Mouse (Mus musculus) olfactory bulb, adult 2 months (tissue): ENCODE results near the gene Dmrta2. TPM values are rescaled to one million over a fixed set of nuclear protein-coding genes. Genes with fewer than 3 reads are reported as not detected.

Experiments used
- H3K27ac ChIP-seq: fragments of 200-500 bp; 2 replicates; pipeline ENCODE4 v1.5.1; 2012; ENCODE audit warnings: low read depth, low read length; ENCODE audit not compliant: insufficient read depth
- H3K4me1 ChIP-seq: fragments of 200-500 bp; 2 replicates; pipeline ENCODE4 v1.6.1; 2012; ENCODE audit warnings: low read length; ENCODE audit not compliant: control insufficient read depth, insufficient read depth
- H3K4me3 ChIP-seq: fragments of 200-500 bp; 2 replicates; pipeline ENCODE4 v1.5.1; 2012; ENCODE audit warnings: mild to moderate bottlenecking, low read depth, low read length, moderate library complexity; ENCODE audit not compliant: insufficient read depth
- CTCF ChIP-seq: fragments of 200-500 bp; IDR thresholded peaks from 2 replicates; pipeline ENCODE4 v1.5.1; 2012; ENCODE audit warnings: low read depth, mild to moderate bottlenecking, low read length, moderate library complexity; ENCODE audit not compliant: insufficient read depth
- POLR2A ChIP-seq: fragments of 200-500 bp; IDR thresholded peaks from 2 replicates; pipeline ENCODE4 v1.6.1; 2012; ENCODE audit warnings: mild to moderate bottlenecking, low read depth, low read length, moderate library complexity; ENCODE audit not compliant: insufficient read depth
- WGBS: fragments of 180-500 bp; shearing (Covaris S2); methylation state at CpG from one replicate; pipeline ENCODE4 v1.1.7; 2018; 5-methylcytosine and 5-hydroxymethylcytosine counted together
- polyA plus RNA-seq: library from polyadenylated mRNA; stranded (reverse); fragments of >200 nt; gene quantifications from 2 replicates; pipeline ENCODE4 v1.2.4, GENCODE M21; 2012; ENCODE audit warnings: low replicate concordance; ENCODE audit not compliant: missing spikeins, insufficient read depth, insufficient read length

The Dmrta2 gene
- polyA plus RNA-seq, 1 experiment: not detected

GRCm38 (mm10) chr4:109983281-109984001, 5.6 kb downstream of the Dmrta2 start:
- H3K4me1 ChIP-seq: peaks cover 17% of the 10 kb centered on the region
- WGBS: 15% methylated on average over 49 of the region's 49 CpGs
- TF ChIP-seq POLR2A: no peak
- no peak for TF ChIP-seq CTCF
- H3K4me3 ChIP-seq: no peak overlapping the region
- H3K27ac ChIP-seq: no peak overlapping the region

DNA sequence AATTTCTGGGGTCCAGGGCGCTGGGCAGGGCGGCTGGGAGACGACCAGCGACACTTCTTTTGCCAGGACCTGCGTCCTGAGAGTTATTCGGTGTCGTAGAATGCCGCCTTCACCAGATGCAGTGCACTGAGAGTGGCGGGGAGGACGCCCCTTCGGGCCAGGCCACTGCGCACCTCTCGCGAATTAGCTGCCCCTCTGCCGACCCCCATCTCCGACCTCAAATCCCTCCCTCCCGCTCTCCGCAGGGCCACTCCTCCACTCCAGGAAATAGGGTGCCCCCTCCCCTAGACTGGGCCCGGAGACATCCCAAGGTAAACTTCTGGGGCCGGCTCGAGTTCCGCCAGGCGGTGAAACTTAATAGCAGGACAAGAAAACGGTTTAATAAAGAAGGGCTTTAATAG, 6.2 kb downstream of the Dmrta2 start:
- Histone ChIP-seq H3K27ac (no peak overlapping the region), H3K4me1 (peaks cover 17% of the 10 kb centered on the region), H3K4me3 (no peak overlapping the region)
- WGBS: 13% methylated on average over 24 of the region's 24 CpGs
- TF ChIP-seq CTCF (no peak), POLR2A (no peak)

DNA sequence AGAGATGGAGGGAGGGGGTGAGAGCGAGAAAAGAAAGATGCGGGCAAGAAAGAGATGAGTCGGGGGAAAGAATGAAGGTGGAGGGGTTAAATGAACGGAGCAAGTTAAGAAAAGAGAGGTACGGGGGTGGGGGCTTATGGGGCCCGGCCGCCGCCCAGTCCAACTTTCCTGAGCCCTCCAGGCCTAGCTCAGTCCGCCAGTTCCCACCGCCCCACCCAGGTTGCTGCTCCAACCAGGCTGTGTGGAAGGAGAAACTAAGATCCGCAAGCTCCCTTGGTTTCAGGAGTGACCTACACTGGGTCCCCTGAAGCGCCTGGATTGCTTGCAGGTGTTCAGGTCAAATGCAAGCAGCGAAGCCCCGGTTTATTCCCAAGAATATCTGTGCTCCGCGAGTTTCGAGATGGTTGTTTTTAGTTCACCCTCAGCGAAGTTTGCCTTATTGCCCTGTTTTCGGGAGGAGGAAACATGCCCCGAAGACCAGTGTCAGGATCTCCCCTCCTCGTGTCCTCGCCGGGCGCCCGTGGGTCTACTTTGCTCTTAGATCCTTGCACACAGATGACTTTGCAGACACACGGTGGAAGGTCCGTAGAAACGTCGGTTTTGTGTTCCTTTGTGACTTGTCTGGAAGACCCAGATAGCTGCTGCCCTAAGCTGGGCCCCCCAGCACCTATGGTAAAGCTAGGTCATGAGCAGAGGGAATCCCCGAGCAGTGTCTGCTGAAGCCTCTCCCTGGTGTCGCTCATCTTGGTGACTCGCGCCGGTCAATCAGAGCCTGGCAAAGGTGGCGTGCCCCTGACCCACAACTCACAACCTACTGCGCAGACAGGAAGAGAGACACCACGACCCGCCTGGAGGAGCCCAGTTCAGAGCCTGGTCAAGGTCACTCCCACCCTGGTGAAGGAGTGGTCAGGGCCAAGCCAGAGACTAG, 6.9 kb downstream of the Dmrta2 start:
- H3K4me3 ChIP-seq: no peak overlapping the region
- 26% methylated on average over 38 of the region's 38 CpGs for WGBS
- H3K27ac ChIP-seq: no peak overlapping the region
- TF ChIP-seq CTCF: no peak
- no peak for TF ChIP-seq POLR2A
- H3K4me1 ChIP-seq: peaks cover 16% of the 10 kb centered on the region

DNA sequence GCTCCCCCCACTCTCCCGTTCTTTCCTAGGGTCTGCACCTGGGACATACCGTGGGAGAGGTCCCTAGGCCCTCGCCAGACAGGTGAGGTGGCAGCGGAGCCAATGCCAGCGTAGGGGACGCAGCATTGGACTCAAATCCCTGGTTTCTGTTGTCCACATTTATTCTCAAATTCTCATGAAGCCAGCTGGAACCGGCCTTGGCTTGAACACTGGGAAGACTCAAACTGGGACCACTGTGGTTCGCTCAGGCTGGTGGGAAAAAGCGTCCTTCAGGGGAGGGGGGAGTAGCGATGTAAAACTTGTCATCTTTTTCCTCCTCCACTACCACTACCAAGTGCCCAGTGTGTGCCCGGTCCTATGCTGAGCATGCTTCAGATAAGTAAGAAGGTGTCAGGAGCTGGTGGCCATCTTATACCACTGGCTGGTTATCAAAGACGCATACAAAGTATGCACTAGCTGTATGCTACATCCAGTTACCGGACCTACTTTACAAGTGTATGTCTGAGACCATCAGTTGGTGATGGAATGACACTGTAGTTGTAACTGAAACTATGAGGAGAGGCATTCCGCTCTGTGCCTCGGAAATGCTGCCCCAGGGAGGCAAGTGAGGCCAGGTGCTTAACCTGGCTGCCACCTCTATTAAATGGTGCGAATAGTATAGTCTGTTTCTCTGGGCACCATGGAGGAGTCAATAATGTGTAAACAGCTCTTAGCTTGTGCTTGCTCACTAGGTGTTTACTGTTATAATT, 7.7 kb downstream of the Dmrta2 start:
- no peak overlapping the region for H3K27ac ChIP-seq
- H3K4me1 ChIP-seq: peaks cover 12% of the 10 kb centered on the region
- H3K4me3 ChIP-seq: no peak overlapping the region
- no peak for TF ChIP-seq CTCF
- TF ChIP-seq POLR2A: no peak
- WGBS: 35% methylated on average over 16 of the region's 16 CpGs

DNA sequence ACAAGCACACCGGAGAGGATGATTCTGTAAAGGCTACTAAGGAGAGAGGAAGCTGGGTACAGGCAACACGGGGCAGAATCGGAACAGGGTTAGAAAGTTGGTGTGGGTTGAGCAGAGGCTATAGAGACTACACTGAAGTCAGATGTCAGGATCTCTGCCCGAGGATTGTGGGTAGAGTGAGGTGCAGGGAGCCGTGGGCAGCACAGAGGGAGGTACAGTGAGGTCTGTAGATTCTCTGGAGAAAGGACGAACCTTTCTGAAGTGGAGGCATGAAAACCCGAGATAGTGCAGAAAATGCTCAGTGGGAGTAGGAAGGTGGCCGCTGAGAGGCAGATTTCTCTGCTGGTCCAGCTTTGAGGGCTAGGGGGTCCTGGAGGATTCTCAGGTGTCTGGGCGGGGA, 8.4 kb downstream of the Dmrta2 start:
- WGBS: 31% methylated on average over 9 of the region's 9 CpGs
- no peak overlapping the region for H3K27ac ChIP-seq
- TF ChIP-seq CTCF (no peak), POLR2A (no peak)

DNA sequence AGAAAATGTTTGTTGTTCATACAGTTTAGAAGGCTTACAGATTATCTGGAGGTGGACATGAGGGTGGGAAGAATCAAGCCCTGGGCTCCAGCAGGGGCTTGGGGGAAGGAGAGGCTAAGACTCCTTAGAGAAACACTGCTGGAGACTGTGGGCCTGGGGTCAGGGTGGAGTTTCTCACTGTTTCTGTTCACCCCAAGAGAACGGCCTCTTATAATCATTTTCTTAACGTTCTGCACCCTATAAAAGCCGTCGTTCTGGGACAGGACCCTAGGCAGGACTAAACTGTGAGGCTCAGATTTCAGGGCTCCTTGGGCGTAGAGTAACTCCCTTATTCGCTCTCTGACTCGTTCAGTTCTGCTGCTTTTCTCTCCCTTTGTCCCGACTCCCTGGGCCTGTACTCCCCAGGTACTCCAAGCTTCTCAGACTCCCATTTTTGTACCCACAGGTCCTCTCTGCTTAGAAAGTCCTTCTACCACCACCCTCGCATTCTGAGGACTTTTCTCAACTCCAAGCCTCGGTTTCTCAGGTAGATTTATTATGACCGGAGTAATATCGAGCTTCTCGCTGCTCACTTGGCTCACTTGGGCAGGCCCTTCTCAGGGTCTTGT, 9.0 kb downstream of the Dmrta2 start:
- Histone ChIP-seq H3K27ac (no peak overlapping the region), H3K4me1 (peaks cover 10% of the 10 kb centered on the region), H3K4me3 (no peak overlapping the region)
- WGBS: 47% methylated on average over 13 of the region's 13 CpGs
- TF ChIP-seq POLR2A (no peak), CTCF (no peak)

More for the DNA sequence above, 8.4 kb downstream of the Dmrta2 start:
- Histone ChIP-seq H3K4me1 (peaks cover 12% of the 10 kb centered on the region), H3K4me3 (no peak overlapping the region)

DNA sequence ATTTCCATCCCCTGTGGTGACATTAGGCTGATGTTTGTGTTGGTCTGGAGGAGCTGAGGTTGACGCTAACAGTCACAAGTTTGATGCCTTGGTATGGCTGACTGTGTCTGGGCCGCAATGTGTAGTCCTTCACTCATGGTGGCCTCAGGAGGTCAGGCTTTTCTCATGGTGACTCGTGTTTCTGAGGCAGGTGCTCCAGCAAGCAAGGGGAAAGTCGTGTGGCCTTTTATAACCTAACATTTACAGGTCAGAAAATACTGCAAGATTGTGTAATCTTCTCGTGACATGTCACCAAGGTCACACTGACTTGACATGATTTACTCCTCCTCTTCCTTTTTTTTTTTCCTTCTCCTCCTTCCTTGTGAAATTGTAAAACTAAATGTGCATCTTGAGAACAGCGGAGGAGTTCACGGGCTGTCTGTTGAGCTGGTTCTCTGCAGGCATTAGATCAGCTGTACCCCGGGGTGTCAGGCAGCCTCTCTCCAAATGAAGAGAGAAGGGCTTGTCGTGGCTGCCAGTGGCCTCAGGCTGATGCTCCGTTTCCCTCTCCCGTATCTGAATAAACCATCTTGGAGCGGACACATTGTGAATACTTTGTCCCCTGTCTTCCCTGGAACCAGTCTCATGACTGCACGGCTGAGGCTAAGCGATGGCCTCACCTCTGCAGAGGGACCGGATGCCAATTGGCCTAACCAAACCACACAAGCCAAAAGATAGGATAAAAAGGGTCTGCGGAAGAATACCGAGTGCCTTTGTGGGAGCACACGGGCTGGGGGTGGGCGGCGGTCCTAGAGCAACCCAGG, 9.9 kb downstream of the Dmrta2 start:
- WGBS: 30% methylated on average over 20 of the region's 20 CpGs
- TF ChIP-seq POLR2A: no peak
- no peak for TF ChIP-seq CTCF
- H3K4me3 ChIP-seq: no peak overlapping the region
- peaks cover 3% of the 10 kb centered on the region; the same call in 1 of the 2 replicates for H3K4me1 ChIP-seq
- H3K27ac ChIP-seq: no peak overlapping the region

GRCm38 (mm10) chr4:109988411-109988810, 10.6 kb downstream of the Dmrta2 start:
- peaks cover 3% of the 10 kb centered on the region; the same call in 1 of the 2 replicates for H3K4me1 ChIP-seq
- 38% methylated on average over 5 of the region's 5 CpGs for WGBS
- no peak overlapping the region for H3K27ac ChIP-seq
- no peak overlapping the region for H3K4me3 ChIP-seq
- no peak for TF ChIP-seq POLR2A
- no peak for TF ChIP-seq CTCF
